Mouse (Mus musculus): ENCODE results near the gene Fam196b. TPM values are rescaled to one million over a fixed set of nuclear protein-coding genes. Genes with fewer than 3 reads are reported as not detected.

Gene Fam196b
- polyA plus RNA-seq, 1 experiment from 2014 or later, result 0.43 TPM

DNA sequence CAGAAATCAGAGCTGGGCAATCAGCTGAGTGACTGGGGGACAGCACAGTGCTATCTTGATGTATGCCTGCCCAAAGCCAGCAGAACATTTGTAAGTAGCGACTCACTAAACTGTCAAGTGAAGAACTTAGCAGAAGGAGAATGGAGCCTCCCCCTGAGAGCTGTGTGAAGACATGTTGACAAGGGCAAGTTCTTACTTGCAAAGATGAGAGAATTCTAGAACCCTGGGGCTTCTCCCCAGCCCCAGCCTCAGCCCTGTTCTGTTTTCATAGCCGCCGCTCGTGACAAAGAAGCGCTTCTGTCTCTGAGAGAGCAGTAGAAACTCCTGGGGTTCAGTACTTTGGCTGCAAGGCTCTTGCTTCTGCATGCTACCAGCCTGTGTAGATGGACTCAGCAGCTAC lies 25.1 kb downstream of the Fam196b start:
- WGBS, result 81% methylated on average over 5 of the region's 5 CpGs
- no peaks in the 10 kb centered on the region for H3K9me3 ChIP-seq (replicated peaks)
- H3K27ac ChIP-seq, result no peak overlapping the region
- no peaks in the 10 kb centered on the region for H3K36me3 ChIP-seq
- no peak for ATAC-seq (replicated peaks; ENCODE audit: low FRiP score)
- no peak overlapping the region for H3K4me2 ChIP-seq
- no peak overlapping the region for H3K9ac ChIP-seq
- no peak overlapping the region for H3K4me3 ChIP-seq (replicated peaks)
- H3K27me3 ChIP-seq, result no peaks in the 10 kb centered on the region
- peaks cover 8% of the 10 kb centered on the region; the same call in 1 of the 2 replicates for H3K4me1 ChIP-seq

GRCm38 (mm10) chr11:34343742-34344307 lies 29.2 kb downstream of the Fam196b start:
- H3K4me3 ChIP-seq (replicated peaks), result no peak overlapping the region
- H3K36me3 ChIP-seq, result no peaks in the 10 kb centered on the region
- no peak overlapping the region for H3K27ac ChIP-seq
- no peaks in the 10 kb centered on the region for H3K27me3 ChIP-seq
- no peak overlapping the region for H3K4me2 ChIP-seq
- H3K9ac ChIP-seq, result no peak overlapping the region
- peak; percentile 57; the same call in 1 of the 2 replicates for ATAC-seq (replicated peaks; ENCODE audit: low FRiP score)
- WGBS, result 35% methylated on average over 4 of the region's 4 CpGs
- H3K4me1 ChIP-seq, result peaks cover 8% of the 10 kb centered on the region; the same call in 1 of the 2 replicates
- no peaks in the 10 kb centered on the region for H3K9me3 ChIP-seq (replicated peaks)

- Histone ChIP-seq H3K27ac (no peak overlapping the region), H3K9me3 (replicated peaks) (no peaks in the 10 kb centered on the region), H3K27me3 (no peaks in the 10 kb centered on the region), H3K4me2 (no peak overlapping the region), H3K9ac (no peak overlapping the region), H3K4me1 (peaks cover 11% of the 10 kb centered on the region; the same call in 1 of the 2 replicates), H3K4me3 (replicated peaks) (no peak overlapping the region), H3K36me3 (no peaks in the 10 kb centered on the region)
- peak; percentile 35; the same call in 1 of the 2 replicates for ATAC-seq (replicated peaks; ENCODE audit: low FRiP score)
- 55% methylated on average over 5 of the region's 5 CpGs for WGBS
Measured at GRCm38 (mm10) chr11:34344310-34344709, 29.7 kb downstream of the Fam196b start.

- H3K27me3 ChIP-seq, result no peaks in the 10 kb centered on the region
- WGBS, result 70% methylated on average over 4 of the region's 4 CpGs
- H3K9ac ChIP-seq, result no peak overlapping the region
- H3K4me1 ChIP-seq, result peaks cover 13% of the 10 kb centered on the region; the same call in 1 of the 2 replicates
- H3K4me3 ChIP-seq (replicated peaks), result no peak overlapping the region
- H3K27ac ChIP-seq, result no peak overlapping the region
- no peak for ATAC-seq (replicated peaks; ENCODE audit: low FRiP score)
- no peaks in the 10 kb centered on the region for H3K36me3 ChIP-seq
- H3K9me3 ChIP-seq (replicated peaks), result no peaks in the 10 kb centered on the region
- H3K4me2 ChIP-seq, result no peak overlapping the region
Measured at GRCm38 (mm10) chr11:34348287-34348918, 33.8 kb downstream of the Fam196b start.

DNA sequence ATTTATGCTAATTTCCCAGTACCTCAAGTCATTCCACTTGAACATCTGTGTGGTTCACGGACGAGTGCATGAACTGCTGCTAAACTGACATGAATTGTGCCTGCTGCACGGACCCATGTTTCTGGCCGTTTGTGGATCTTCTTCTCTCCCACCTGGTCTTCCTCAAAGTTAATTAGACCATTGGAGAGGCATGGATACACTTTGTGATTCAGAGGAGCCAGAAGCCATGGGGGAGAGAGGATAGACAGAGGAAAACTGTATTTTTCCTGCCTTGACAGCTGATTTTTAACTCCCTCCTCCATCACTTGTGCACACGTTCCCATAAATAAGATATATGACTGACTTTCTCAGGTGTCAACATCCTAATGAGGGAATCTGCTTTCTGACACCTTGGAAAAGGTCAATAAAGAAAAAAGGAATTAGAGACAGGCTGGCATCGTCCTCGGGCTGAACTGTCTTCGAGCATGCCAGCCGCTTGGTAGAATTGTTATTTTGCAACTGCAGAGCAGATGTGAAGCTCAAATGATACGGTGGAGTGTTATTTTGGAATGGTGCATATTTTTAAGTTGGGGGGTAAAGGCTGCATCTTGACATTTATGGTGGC lies 34.9 kb downstream of the Fam196b start:
- Histone ChIP-seq H3K27ac (no peak overlapping the region), H3K27me3 (no peaks in the 10 kb centered on the region), H3K9me3 (replicated peaks) (no peaks in the 10 kb centered on the region), H3K36me3 (no peaks in the 10 kb centered on the region), H3K4me1 (peaks cover 11% of the 10 kb centered on the region; the same call in 1 of the 2 replicates), H3K4me3 (replicated peaks) (no peak overlapping the region), H3K9ac (no peak overlapping the region), H3K4me2 (no peak overlapping the region)
- 32% methylated on average over 10 of the region's 10 CpGs for WGBS
- ATAC-seq (replicated peaks; ENCODE audit: low FRiP score), result peak; percentile 69

- WGBS, result 48% methylated on average over 12 of the region's 12 CpGs
- no peaks in the 10 kb centered on the region for H3K36me3 ChIP-seq
- no peak overlapping the region for H3K9ac ChIP-seq
- H3K4me3 ChIP-seq (replicated peaks), result no peak overlapping the region
- H3K27ac ChIP-seq, result no peak overlapping the region
- ATAC-seq (replicated peaks; ENCODE audit: low FRiP score), result peak; percentile 56; the same call in 1 of the 2 replicates
- no peaks in the 10 kb centered on the region for H3K27me3 ChIP-seq
- H3K4me2 ChIP-seq, result no peak overlapping the region
- H3K4me1 ChIP-seq, result no peaks in the 10 kb centered on the region; the same call in 1 of the 2 replicates
- no peaks in the 10 kb centered on the region for H3K9me3 ChIP-seq (replicated peaks)
Measured at GRCm38 (mm10) chr11:34355406-34355805, 40.8 kb downstream of the Fam196b start.

GRCm38 (mm10) chr11:34356109-34356508 lies 41.5 kb downstream of the Fam196b start:
- Histone ChIP-seq H3K27me3 (no peaks in the 10 kb centered on the region), H3K4me1 (no peaks in the 10 kb centered on the region), H3K27ac (no peak overlapping the region), H3K4me2 (no peak overlapping the region), H3K9me3 (replicated peaks) (no peaks in the 10 kb centered on the region), H3K36me3 (no peaks in the 10 kb centered on the region), H3K9ac (no peak overlapping the region), H3K4me3 (replicated peaks) (no peak overlapping the region)
- WGBS, result 52% methylated on average over 2 of the region's 2 CpGs
- no peak for ATAC-seq (replicated peaks; ENCODE audit: low FRiP score)

GRCm38 (mm10) chr11:34372224-34372623 lies 57.6 kb downstream of the Fam196b start:
- 86% methylated on average over 4 of the region's 4 CpGs for WGBS
- H3K36me3 ChIP-seq, result no peaks in the 10 kb centered on the region

DNA sequence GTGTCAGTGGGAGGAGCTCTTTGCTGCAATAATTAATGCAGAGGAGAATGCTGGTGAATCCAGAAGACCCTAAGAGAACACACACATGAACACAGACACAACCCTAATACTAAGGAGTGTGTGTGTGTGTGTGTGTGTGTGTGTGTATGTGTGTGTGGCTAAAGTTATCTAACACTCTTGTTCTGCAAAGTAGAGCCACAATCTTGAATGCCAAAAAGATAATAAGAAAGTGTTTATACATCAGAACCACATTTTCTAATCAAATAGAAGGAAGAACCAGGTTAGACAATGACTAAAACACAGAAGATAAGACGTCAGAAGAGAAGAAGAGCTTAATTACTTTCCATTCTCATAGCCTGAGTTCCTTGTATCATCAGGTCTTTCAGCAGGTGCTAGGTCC lies 60.9 kb downstream of the Fam196b start:
- 76% methylated on average over 1 of the region's 1 CpGs for WGBS
- ATAC-seq (replicated peaks; ENCODE audit: low FRiP score), result no peak

More at GRCm38 (mm10) chr11:34372224-34372623, 57.6 kb downstream of the Fam196b start:
- Histone ChIP-seq H3K4me1 (no peaks in the 10 kb centered on the region), H3K9ac (no peak overlapping the region), H3K4me2 (no peak overlapping the region), H3K9me3 (replicated peaks) (no peaks in the 10 kb centered on the region), H3K27ac (no peak overlapping the region), H3K27me3 (no peaks in the 10 kb centered on the region), H3K4me3 (replicated peaks) (no peak overlapping the region)
- ATAC-seq (replicated peaks; ENCODE audit: low FRiP score), result no peak

DNA sequence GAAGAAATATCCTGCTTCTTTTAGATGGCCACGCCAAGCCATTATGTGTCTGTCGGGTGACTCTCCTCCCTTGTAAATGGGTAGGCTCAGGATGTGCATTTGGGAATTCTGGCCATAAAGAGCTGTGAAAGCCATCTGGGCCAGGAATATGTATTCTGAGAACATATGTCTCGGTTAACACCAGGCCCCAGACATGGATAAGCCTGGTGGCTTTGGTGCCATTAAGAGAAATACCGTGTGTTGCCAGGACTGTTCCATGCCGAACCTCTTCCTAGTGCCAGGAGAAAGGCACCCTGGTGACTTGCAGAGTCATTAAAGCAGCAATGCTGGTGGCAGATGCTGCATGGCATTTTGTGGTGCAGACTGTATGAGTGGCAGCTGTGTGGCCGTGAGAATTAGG lies 63.0 kb downstream of the Fam196b start:
- WGBS, result 61% methylated on average over 6 of the region's 6 CpGs
- no peak for ATAC-seq (replicated peaks; ENCODE audit: low FRiP score)

More for the DNA sequence above, 60.9 kb downstream of the Fam196b start:
- no peaks in the 10 kb centered on the region for H3K36me3 ChIP-seq
- no peak overlapping the region for H3K4me3 ChIP-seq (replicated peaks)
- no peaks in the 10 kb centered on the region for H3K27me3 ChIP-seq
- H3K27ac ChIP-seq, result no peak overlapping the region
- no peak overlapping the region for H3K9ac ChIP-seq
- H3K4me2 ChIP-seq, result no peak overlapping the region
- no peaks in the 10 kb centered on the region for H3K9me3 ChIP-seq (replicated peaks)
- H3K4me1 ChIP-seq, result no peaks in the 10 kb centered on the region

DNA sequence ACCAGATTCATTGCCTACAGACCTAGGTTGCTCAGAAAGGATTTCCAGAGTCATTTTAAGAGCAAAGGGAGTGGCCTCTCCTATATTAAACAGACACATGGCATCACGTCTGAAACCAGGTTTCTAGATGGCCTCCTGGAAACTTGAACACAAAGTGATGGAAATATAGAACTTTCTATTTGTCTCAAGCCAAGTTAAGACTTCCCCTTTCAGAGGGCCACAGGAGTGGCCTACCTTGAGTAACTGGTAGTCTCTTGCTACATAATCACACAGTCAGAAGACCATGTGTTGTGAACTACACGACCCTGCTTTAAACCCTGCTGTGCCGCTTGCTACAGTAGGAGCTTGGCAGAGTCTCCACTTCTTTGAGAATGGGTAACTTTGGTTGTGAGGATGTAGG lies 68.9 kb downstream of the Fam196b start:
- Histone ChIP-seq H3K9ac (no peak overlapping the region), H3K27me3 (no peaks in the 10 kb centered on the region), H3K9me3 (replicated peaks) (no peaks in the 10 kb centered on the region), H3K4me2 (no peak overlapping the region), H3K27ac (no peak overlapping the region), H3K4me1 (no peaks in the 10 kb centered on the region), H3K4me3 (replicated peaks) (no peak overlapping the region), H3K36me3 (no peaks in the 10 kb centered on the region)
- ATAC-seq (replicated peaks; ENCODE audit: low FRiP score), result no peak
- WGBS, result 88% methylated on average over 3 of the region's 3 CpGs

More for the DNA sequence above, 63.0 kb downstream of the Fam196b start:
- Histone ChIP-seq H3K4me2 (no peak overlapping the region), H3K4me1 (no peaks in the 10 kb centered on the region), H3K27ac (no peak overlapping the region), H3K9ac (no peak overlapping the region), H3K4me3 (replicated peaks) (no peak overlapping the region), H3K36me3 (no peaks in the 10 kb centered on the region), H3K27me3 (no peaks in the 10 kb centered on the region), H3K9me3 (replicated peaks) (no peaks in the 10 kb centered on the region)

GRCm38 (mm10) chr11:34384178-34384577 lies 69.6 kb downstream of the Fam196b start:
- H3K27me3 ChIP-seq, result no peaks in the 10 kb centered on the region
- 71% methylated on average over 4 of the region's 4 CpGs for WGBS
- H3K9me3 ChIP-seq (replicated peaks), result no peaks in the 10 kb centered on the region
- no peak overlapping the region for H3K27ac ChIP-seq
- H3K4me2 ChIP-seq, result no peak overlapping the region
- no peaks in the 10 kb centered on the region for H3K36me3 ChIP-seq
- ATAC-seq (replicated peaks; ENCODE audit: low FRiP score), result no peak
- no peak overlapping the region for H3K9ac ChIP-seq
- no peaks in the 10 kb centered on the region for H3K4me1 ChIP-seq
- no peak overlapping the region for H3K4me3 ChIP-seq (replicated peaks)

Measured in kidney, embryonic 15.5 days (tissue).